Mouse (Mus musculus) forebrain, embryonic 11.5 days (tissue): ENCODE results near the gene Bnip2. TPM values are rescaled to one million over a fixed set of nuclear protein-coding genes. Genes with fewer than 3 reads are reported as not detected.

ENCODE experiments used
- ATAC-seq: fragments of 200-750 bp; cut with Nextera tagmentation; replicated peaks from 2 replicates; pipeline ENCODE4 v1.8.0; 2017; ENCODE audit warnings: moderate TSS enrichment; ENCODE audit not compliant: low FRiP score
- DNase-seq: peaks from one replicate; pipeline ENCODE4 v3.0.0-alpha.2; 2017; ENCODE audit warnings: low spot score
- H3K27ac ChIP-seq: fragments of 300-500 bp; sonication (generic); 2 replicates; pipeline ENCODE4 v1.5.1; 2014; ENCODE audit warnings: low read depth, low read length
- H3K27me3 ChIP-seq: fragments of 300-500 bp; sonication (generic); 2 replicates; pipeline ENCODE4 v1.6.1; 2014; ENCODE audit warnings: mild to moderate bottlenecking, low read length, mixed read lengths; ENCODE audit not compliant: control insufficient read depth, insufficient read depth
- H3K36me3 ChIP-seq: fragments of 300-500 bp; sonication (generic); 2 replicates; pipeline ENCODE4 v1.6.1; 2014; ENCODE audit warnings: mild to moderate bottlenecking, low read length, moderate library complexity, mixed read lengths; ENCODE audit not compliant: control insufficient read depth, insufficient read depth
- H3K4me1 ChIP-seq: fragments of 300-500 bp; sonication (generic); replicated peaks from 2 replicates; pipeline ENCODE4 v1.6.1; 2014; ENCODE audit warnings: low read length, mixed read lengths; ENCODE audit not compliant: control insufficient read depth, insufficient read depth
- H3K4me2 ChIP-seq: fragments of 300-500 bp; sonication (generic); 2 replicates; pipeline ENCODE4 v1.6.1; 2014; ENCODE audit warnings: low read depth, mild to moderate bottlenecking, low read length, moderate library complexity, mixed read lengths; ENCODE audit not compliant: severe bottlenecking
- H3K4me3 ChIP-seq: fragments of 300-500 bp; sonication (generic); 2 replicates; pipeline ENCODE4 v1.5.1; 2014; ENCODE audit warnings: low read depth, low read length
- H3K9ac ChIP-seq: fragments of 300-500 bp; sonication (generic); 2 replicates; pipeline ENCODE4 v1.6.1; 2014; ENCODE audit warnings: low read length
- H3K9me3 ChIP-seq: fragments of 300-500 bp; sonication (generic); 2 replicates; pipeline ENCODE4 v1.6.1; 2016; ENCODE audit warnings: low read length, mixed read lengths; ENCODE audit not compliant: control insufficient read depth
- WGBS: fragments of 180-500 bp; shearing (Covaris S2); extraction: QIAGEN DNeasy Blood & Tissue Kit; methylation state at CpG from one replicate; pipeline ENCODE4 v1.1.7; 2014; 5-methylcytosine and 5-hydroxymethylcytosine counted together
- polyA plus RNA-seq: library from polyadenylated mRNA; unstranded; fragments of >200 nt; fragmentation: Nextera tagmentation; extraction: Ambion mirVana; gene quantifications from 2 replicates; pipeline ENCODE4 v1.2.1, GENCODE M21; 2014

Gene Bnip2
- polyA plus RNA-seq, 1 experiment from 2014 or later, result 120 TPM

DNA sequence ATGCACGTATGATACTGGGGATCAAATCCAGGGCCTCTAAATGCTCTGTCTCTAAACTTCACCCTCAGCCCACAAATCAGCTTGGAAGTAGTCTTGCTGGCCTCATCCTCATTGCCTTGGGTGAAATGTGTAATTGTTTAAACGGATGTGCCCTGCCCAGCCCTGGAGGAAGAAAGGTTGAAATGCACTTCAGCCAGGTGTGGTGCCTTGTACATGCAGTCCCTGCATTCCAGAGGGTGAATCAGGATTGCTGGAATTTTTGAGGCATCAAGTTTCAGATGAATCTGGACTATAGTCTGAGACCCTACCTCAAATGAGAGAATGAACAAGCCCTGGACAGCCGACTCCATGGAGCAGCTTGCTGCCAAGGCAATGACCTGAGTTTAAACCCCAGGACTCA lies 58.6 kb downstream of the Bnip2 start:
- Histone ChIP-seq H3K4me2 (no peak overlapping the region), H3K4me3 (no peak overlapping the region), H3K27ac (no peak overlapping the region), H3K36me3 (no peaks in the 10 kb centered on the region), H3K4me1 (no peaks in the 10 kb centered on the region; the same call in 1 of the 2 replicates), H3K9ac (no peak overlapping the region), H3K27me3 (no peaks in the 10 kb centered on the region), H3K9me3 (no peaks in the 10 kb centered on the region)
- DNase-seq (no peak), ATAC-seq (no peak)
- 56% methylated on average over 3 of the region's 3 CpGs for WGBS

DNA sequence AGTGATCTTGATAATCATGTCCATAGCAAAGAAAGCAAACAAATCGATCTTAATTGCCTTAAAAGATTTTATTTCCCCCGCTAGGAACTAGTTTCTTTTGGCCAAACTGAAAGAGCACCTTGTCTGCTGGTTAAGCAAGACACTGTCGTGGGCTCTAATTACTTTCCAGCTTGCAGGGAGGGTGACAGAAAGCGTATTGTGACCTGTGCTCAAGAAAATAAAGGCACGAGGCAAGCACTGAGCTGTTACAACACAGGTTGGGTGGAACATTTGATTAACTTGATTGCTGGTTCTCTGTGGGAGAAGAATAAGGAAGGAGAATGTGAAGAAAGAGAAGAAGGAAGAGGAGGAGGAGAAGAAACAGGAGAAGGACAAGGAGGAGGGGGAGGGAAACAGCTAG lies 59.0 kb downstream of the Bnip2 start:
- no peak overlapping the region for H3K27ac ChIP-seq
- H3K9me3 ChIP-seq, result no peaks in the 10 kb centered on the region
- H3K4me2 ChIP-seq, result no peak overlapping the region
- H3K9ac ChIP-seq, result no peak overlapping the region
- WGBS, result 35% methylated on average over 5 of the region's 5 CpGs
- no peaks in the 10 kb centered on the region for H3K36me3 ChIP-seq
- H3K27me3 ChIP-seq, result no peaks in the 10 kb centered on the region
- ATAC-seq, result no peak
- no peak for DNase-seq
- H3K4me3 ChIP-seq, result no peak overlapping the region
- H3K4me1 ChIP-seq, result no peaks in the 10 kb centered on the region; the same call in 1 of the 2 replicates

DNA sequence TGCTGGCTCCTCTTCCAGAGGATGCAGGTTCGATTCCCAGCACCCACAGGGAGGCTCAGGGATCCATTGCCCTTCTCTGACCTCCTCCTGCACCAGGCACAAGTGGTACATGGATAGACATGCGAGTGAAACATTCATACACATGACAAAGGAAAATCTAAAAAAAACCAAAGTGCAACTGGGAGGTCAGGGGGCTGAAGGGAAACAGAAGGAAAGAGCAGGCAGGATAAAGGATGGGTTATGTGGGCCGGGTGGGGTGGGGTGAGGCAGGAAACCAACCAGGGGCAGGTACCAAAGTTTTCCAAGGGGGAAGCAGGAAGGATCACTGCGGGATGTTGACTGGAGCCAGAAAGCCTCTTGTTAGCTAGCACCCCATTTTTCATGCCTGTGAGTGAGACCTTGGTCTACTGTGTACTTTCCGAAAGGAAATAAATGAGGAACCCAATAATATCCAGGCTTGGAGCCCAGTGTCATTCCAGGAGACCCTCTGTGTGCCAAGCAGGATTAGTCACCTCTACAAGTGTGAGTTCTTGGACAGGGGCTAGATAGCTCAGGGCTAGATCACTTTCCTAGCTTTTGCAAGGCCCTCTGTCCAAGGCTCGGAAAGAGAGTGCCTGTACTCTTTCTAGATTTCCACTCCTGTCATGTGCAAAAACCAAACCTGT lies 59.6 kb downstream of the Bnip2 start:
- Histone ChIP-seq H3K9me3 (no peaks in the 10 kb centered on the region), H3K27me3 (no peaks in the 10 kb centered on the region), H3K4me3 (no peak overlapping the region), H3K27ac (no peak overlapping the region), H3K4me2 (no peak overlapping the region), H3K4me1 (no peaks in the 10 kb centered on the region; the same call in 1 of the 2 replicates), H3K9ac (no peak overlapping the region), H3K36me3 (no peaks in the 10 kb centered on the region)
- ATAC-seq (no peak), DNase-seq (no peak)
- WGBS, result 63% methylated on average over 6 of the region's 6 CpGs

DNA sequence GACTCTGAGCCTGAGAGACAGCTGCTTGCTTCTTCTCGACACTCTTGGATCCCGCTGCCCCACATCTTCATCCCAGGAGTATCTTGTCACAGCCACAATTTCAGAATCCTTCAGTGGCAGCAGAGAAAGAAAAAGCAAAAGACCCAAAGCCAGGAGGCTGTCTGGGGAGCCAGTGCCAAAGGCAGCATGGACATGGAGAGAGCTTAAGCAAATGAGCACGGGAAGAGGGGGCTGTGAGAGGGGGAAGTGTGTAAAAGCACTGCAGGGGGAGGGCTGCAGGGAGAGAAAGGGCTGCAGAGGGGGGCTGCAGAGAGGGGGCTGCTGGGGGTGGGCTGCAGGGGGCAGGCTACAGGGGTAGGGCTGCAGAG lies 60.1 kb downstream of the Bnip2 start:
- no peak overlapping the region for H3K27ac ChIP-seq
- H3K4me2 ChIP-seq, result no peak overlapping the region
- no peak overlapping the region for H3K4me3 ChIP-seq
- H3K9me3 ChIP-seq, result no peaks in the 10 kb centered on the region
- H3K36me3 ChIP-seq, result no peaks in the 10 kb centered on the region
- H3K4me1 ChIP-seq, result no peaks in the 10 kb centered on the region; the same call in 1 of the 2 replicates
- no peak overlapping the region for H3K9ac ChIP-seq
- no peaks in the 10 kb centered on the region for H3K27me3 ChIP-seq
- DNase-seq (peak; percentile 52), ATAC-seq (no peak)
- 26% methylated on average over 3 of the region's 3 CpGs for WGBS

DNA sequence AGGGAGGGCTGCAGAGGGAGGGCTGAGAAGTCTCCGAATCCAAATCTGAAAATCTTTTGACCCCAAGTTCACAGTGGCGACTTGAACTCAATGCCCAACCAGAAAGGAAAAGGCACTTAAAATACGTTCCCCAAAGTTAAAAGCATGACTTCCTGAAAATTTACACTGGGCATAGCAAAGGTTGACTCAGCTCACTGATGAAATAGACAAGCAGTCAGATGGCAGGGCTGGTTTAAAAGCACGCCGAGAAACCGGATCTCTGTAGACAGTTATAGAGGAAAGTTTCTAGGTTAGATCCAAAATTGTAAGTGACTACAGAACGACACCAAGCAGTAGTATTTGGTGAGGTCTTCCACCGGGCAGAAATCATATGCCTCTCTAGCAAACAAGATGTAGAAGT lies 60.6 kb downstream of the Bnip2 start:
- Histone ChIP-seq H3K27me3 (no peaks in the 10 kb centered on the region), H3K27ac (no peak overlapping the region), H3K4me1 (no peaks in the 10 kb centered on the region; the same call in 1 of the 2 replicates), H3K4me3 (no peak overlapping the region), H3K9me3 (no peaks in the 10 kb centered on the region), H3K36me3 (no peaks in the 10 kb centered on the region), H3K4me2 (no peak overlapping the region), H3K9ac (no peak overlapping the region)
- WGBS, result 48% methylated on average over 8 of the region's 8 CpGs
- ATAC-seq (no peak), DNase-seq (no peak)

DNA sequence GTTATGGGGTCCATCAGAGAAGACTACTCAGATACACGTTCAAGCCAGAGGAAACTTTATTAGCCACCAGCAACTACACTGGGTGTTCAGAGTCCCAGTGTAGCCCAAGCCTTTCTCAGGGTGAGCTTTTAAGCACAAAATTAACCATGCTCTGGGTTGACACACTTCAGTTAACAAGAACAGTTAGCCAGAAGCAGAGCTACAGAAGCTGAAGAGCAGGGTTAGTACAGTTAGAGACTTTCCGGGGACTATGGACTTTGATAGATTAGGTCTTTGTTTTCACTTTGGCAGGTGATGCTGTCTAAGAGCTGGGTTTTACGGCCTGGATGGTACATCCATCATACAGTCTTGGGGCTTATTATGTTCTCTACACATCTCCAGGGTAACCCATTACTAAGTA lies 63.5 kb downstream of the Bnip2 start:
- Histone ChIP-seq H3K9me3 (no peaks in the 10 kb centered on the region), H3K36me3 (no peaks in the 10 kb centered on the region), H3K9ac (no peak overlapping the region), H3K4me2 (no peak overlapping the region), H3K27ac (no peak overlapping the region), H3K4me1 (no peaks in the 10 kb centered on the region; the same call in 1 of the 2 replicates), H3K27me3 (no peaks in the 10 kb centered on the region), H3K4me3 (no peak overlapping the region)
- 86% methylated on average over 3 of the region's 3 CpGs for WGBS
- ATAC-seq (no peak), DNase-seq (no peak)

DNA sequence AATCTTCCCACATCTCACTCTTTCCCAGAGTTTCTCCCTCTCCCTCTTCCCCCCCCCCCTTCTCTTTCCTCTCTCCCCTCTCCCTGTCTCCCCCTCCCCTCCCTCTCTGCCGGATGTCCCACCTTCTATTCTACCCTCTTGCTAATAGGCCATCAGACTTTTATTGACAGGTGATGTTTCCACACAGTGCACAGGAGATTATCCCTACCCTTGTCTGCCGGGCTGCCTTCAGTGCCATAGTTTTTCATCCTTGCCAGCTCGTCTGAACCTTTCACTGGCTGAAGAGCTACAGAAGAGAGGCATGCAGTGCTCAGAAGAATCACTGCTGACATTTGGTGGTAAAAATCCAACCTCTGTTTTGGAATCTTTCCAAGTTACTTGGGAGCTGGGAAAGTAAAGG lies 64.1 kb downstream of the Bnip2 start:
- DNase-seq, result no peak

More for the DNA sequence above, 64.1 kb downstream of the Bnip2 start:
- no peak overlapping the region for H3K4me3 ChIP-seq
- WGBS, result 46% methylated on average over 3 of the region's 3 CpGs
- no peaks in the 10 kb centered on the region for H3K36me3 ChIP-seq
- no peak overlapping the region for H3K4me2 ChIP-seq
- no peaks in the 10 kb centered on the region for H3K9me3 ChIP-seq
- H3K9ac ChIP-seq, result no peak overlapping the region
- H3K4me1 ChIP-seq, result no peaks in the 10 kb centered on the region
- no peak overlapping the region for H3K27ac ChIP-seq
- no peaks in the 10 kb centered on the region for H3K27me3 ChIP-seq
- no peak for ATAC-seq

Other genes starting within 250 kb of the Bnip2 start
- 1.8 and 2.8 TPM in 2 replicates for gene Foxb1, start 228.5 kb upstream of the Bnip2 start, polyA plus RNA-seq
- gene Gtf2a2, start 23.1 kb downstream of the Bnip2 start, polyA plus RNA-seq, result 211 and 223 TPM in 2 replicates
- gene Gcnt3, start 48.6 kb downstream of the Bnip2 start, polyA plus RNA-seq, result not detected in 2 replicates
- gene Fam81a, start 153.1 kb downstream of the Bnip2 start, polyA plus RNA-seq, result 3.6 and 6.0 TPM in 2 replicates
- gene Myo1e, start 217.9 kb downstream of the Bnip2 start, polyA plus RNA-seq, result 10.5 and 11.1 TPM in 2 replicates